Mouse (Mus musculus) MN1 (cell line): Measurements from ENCODE around the gene Rundc3a.
A peak's percentile ranks its signal among the peaks of the same experiment; 100 is the strongest.

Experiments used
- DNase-seq: peaks from one replicate; pipeline ENCODE4 v3.0.0-alpha.2; 2016; ENCODE audit warnings: low spot score

Rundc3a gene

DNA sequence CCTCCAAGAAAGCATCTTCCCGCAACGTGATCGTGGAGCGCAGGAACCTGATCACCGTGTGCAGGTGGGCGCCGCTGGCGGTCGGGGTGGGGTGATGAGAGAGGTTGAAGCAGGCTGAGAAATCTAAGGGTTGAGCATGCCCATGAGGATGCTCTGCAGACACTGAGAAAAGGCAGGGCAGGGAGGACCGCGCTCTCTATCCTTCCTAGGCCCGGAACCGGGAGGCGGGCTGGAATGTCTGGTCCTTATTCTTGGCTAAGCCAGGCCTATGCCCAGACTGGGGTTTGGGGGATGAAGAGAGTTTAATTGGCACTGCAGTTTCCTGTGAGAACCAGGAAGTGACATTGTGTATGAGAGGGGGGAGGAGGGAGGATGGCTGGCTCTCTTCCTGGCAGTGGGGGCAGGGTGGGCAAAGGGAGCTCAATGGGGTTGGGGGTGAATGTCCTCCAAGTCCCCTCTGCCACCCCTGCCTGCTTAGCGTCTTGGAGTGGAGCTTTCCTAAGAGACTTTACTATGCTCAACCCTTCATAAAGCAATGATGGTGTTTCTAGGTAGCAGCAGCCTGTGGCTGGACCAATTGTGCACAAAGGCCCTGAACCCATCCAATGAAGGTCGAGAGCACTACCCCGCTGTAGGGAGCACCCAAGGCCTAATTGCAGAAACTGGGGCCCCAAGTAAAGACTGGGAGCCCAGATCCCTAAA, 667 bp downstream of the Rundc3a start:
- peak; percentile 61 for DNase-seq

DNA sequence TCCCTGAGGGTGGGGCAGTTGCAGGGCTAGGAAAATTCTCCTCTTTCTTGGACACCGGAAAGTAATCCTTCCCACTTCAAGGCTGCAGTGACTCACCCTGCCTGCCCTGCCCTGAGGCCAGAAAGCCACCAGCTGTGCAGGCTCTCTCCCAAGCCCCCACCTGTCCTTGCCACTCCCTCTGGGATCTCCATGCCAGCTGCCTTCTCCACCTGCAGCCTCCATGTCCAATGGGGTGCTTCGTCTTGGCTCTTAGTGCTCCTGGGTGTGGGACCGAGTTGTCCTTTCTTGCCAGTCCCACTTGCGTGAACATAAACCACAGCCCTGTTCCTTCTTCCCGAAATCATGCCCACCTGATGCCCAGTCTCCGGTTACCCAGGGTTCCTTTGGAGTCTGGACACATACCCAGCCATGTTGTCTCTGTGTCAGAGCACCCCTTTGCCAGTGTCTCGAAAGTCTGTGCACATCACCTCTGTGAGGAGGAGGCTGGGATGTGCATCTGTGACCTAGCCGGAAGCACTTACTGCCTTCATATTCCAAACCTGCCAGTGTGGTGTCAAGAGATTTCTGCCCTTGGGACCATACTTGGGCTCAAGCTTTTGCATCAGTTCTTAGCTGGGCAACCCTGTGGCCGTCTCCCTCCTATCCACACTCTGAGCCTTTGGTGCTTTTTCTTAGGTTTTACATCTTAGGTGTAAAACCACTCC, 1.4 kb downstream of the Rundc3a start:
- peak; percentile 73 for DNase-seq

DNA sequence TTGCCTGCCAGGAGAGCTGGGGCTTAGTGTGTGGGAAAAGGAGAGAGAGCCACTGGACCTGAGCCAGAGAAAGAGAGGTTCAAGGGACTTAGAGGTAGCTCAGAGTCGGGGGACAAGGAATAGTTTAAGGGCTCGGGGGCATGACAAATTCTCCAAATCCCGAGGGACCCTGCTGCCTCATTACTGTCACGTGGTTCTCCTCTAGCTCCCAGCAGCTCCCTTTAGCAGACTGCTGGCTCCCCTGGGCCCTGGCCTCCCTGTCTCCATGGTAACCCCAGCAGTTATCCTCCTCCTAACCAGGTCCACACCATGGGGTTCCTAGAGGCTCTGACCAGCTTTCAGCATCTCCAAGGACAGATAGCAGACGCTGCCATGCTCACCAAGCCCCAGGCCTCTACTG, 2.0 kb downstream of the Rundc3a start:
- peak; percentile 89 for DNase-seq

DNA sequence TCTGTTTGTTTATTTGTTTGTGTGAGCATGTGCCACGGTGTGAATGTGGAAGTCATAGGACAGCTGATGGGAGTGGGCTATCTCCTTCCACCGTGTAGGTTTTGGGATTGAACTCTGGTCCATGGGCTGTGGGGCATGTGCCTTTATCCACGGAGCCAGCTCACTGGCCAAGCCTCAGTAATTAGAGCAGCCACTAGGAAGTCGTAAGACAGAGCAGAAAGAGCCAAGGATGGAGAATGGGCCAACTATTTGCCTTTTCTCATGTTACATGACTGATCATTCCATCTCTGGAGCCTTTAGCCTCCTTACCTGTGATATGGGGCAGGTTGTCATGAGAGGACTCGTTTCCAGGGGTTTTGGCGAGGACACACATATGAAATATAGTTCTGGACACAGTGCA, 3.1 kb downstream of the Rundc3a start:
- DNase-seq, result no peak

DNA sequence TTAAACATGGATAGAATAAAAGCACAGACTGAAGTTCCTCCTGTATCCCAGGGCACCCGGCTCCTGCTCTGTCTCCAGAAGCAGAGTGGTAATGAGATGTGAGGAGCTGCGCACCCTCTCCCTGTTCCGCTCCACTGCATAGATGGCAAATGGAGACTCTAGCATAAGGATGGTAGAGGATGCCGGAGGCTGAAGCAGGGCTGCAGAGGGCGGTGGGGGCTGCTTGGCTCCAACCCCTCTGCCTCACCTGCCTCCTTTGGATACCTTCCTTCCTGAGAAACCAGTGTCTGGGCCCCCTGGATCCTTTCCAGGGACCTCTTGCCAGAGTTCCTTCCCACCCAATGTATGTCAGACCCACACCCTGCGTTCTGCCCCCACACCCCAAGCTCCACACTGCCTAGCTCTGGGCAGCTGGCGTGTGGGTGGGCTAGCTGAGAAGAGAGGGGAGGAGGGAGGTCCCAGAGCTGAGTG, 3.5 kb downstream of the Rundc3a start:
- no peak for DNase-seq

DNA sequence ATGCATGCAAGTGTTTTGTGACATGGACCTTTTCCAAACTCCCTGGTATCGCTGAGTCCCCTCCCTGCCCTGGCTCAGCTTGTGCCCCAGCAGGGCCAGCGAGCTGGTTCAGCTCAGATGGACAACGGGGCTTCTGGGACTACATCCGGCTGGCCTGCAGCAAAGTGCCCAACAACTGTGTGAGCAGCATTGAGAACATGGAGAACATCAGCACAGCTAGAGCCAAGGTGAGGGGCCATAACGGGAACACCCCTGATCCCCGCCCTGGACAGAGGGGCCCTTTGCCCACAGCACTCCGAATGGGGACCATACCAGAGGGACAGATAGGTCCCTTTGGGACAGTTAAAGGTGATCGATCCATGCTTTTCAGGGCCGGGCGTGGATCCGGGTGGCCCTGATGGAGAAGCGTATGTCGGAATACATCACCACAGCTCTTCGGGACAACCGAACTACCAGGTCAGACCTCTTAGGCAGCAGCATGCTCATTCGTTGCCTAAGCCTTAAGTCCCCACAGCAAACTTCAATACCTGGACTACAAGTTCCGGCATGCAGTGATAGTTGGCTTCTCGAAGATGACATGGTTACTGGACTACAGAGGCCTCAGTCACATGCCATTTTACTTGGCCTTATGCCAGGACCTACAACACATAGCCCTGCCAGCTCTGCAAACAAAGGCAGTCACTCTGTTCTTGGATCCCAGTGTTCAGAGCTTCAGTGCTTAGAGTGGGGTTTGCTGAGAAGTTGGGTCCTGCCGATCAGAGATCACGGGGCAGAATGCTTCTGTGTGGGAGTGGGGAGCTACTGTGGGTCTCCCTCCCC, 5.0 kb downstream of the Rundc3a start:
- DNase-seq, result peak; percentile 80

DNA sequence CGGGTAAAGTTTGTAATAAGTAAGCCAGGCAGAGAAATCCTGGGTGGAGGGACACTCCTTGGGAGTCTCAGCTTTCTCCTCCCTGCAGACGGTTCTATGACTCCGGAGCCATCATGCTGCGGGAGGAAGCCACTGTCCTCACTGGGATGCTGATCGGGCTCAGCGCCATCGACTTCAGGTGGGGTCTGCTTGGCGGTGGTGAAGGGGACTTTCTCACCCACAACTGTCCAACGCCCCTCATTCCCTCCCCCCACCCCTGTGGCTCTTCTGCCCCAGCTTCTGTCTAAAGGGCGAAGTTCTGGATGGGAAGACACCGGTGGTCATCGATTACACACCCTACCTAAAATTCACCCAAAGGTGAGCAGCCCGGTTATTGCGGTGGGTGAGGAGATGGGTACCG, 5.9 kb downstream of the Rundc3a start:
- DNase-seq, result no peak

DNA sequence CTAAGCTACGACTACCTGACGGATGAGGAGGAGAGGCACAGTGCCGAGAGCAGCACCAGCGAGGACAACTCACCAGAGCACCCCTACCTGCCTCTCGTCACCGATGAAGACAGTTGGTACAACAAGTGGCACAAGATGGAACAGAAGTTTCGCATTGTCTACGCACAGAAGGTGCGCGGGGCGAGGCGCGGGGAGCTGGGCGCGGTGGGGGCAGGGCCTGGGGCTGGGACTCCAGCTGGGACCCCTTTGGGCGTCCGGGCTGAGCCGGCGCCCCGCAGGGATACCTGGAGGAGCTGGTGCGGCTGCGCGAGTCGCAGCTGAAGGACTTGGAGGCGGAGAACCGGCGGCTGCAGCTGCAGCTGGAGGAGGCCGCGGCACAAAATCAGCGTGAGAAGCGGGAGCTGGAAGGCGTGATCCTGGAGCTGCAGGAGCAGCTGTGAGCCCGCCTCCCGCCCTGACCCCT, 6.4 kb downstream of the Rundc3a start:
- no peak for DNase-seq

DNA sequence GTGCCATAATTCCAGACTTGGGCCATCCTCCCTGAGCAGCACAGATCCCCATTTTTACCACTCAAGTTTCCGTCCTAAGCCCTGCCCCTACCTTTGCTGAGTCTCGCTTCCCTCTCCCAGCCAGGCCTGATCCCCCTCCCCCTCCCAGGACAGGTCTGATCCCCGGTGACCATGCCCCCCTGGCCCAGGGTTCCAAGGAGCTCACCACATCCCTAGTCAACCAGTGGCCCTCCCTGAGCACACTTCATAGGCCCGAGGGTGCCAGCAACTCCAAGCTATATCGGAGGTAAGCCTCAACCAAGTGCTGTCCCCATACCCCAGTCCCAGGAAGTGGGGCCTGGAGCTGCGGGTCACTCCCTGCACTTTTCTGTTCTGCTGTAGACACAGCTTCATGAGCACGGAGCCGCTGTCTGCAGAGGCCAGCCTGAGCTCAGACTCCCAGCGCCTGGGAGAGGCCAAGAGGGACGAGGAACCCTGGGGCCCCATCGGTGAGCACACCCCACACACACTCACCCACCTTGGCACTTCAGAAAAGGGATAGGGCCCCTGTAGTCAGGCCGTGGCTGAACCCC, 7.4 kb downstream of the Rundc3a start:
- DNase-seq, result no peak

DNA sequence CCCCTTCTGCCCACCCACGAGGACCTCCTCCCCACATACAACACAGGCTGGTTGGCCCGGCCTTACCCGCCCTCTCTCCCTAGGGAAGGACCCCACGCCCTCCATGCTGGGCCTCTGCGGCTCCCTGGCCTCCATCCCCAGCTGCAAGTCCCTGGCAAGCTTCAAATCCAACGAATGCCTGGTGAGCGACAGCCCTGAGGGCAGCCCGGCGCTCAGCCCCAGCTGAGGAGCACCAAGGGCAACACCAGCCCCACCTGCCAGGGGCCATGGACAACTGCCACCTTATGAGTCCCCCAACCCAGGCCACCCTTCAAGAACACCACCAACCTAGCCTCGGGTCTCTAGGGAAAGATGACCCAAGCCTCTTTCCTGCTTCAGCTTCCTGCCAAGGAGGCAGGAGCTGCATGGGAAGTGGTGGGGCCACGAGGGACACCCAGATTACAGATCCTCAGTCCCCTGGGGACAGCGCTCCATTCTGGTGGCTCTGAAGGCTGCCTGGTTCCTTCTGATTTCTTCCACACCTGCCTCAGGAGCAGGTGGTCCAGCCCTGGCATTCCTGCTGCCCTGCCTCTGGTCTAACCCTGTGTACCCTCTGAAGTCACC, 8.8 kb downstream of the Rundc3a start:
- peak; percentile 54 for DNase-seq

DNA sequence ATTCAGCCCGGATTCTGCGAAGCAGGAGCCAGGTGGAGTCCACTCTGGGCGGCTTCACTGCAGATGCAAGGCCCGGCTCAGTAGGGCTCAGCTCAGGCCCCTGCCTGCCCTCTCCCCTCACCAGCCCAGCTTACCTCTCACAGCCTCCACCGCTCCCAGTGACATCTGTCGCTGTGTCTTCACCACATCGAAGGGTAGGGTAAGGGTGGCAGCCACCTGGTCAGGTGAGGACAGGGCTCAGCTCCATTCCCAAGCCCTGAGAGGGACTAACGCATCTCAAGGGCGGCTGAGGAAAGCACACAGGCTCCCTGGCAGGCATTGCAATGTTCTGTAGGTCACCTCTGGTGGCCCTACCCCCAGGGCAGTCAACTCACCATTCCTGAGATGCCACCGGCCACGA, 10.5 kb downstream of the Rundc3a start:
- DNase-seq, result no peak

DNA sequence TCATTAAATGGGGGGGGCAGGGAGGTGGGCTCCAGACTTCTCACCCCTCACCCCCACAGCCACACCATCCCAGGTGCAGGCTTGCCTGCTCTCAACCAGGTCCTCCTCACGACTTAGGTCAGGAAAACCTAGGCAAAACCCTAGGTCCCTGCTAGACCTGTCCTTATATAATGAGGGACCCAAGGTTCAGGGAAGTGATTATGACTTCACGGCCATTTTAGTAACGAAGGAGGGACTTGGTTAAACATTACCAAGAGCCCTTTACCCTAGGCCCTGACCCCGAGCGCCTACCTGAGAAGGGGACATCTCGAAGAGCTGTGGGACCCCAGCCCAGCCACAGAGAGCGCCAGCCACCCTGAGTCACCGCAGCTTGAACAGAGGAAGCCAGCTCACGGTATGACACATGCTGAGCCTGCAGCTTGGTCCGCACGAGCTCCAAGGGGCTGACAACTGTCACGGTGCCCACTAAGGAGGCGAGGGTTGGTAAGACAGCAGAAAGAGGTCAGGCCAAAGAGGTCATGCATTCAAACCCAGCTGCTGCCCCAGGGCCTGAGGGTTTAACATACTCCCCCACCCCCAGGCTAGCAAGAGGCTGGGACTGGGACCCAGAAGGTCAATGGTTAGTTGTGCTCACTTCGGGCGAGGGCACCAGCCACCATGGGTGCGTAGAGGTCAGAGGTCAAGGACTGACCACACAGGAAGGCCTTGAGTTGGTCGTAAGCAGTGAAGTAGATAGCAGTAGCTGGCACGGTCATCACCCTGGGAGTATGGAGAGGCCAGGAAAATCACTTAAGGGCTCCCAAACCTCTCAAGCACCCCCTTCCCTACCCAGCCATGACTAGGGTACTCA, 11.2 kb downstream of the Rundc3a start:
- no peak for DNase-seq

DNA sequence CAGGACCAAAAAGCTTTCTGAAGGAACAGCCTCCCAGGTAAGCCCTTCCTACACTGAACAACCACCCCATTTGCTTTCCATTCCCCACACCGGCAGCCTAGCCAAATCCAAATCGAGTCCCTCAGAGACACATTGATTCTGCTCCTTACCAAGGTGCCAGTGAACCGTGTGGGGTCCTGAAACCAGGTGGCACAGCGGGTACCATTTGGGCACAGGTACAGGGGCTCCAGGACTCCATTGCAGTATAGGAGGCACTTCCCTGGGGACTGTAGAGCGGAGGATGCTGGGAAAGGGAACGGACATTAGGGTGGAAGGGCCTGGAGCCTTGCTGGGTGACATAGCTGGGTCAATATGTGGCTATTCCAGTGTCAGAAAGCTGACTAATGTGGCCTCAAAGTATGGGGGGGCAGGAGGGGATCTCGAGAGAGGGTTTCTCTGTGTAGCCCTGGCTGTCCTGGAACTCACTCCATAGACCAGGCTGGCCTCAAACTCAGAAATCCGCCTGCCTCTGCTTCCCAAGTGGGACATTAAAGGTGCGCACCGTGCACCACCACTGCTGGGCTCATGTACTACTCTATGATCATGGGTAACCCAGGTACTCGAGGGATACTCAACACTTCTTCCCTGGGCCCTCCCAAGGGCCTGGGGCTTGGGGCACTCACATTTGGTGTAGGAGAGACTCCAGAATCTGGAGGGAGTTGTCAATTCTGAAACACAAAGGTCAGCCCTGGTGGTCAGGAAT, 12.5 kb downstream of the Rundc3a start:
- no peak for DNase-seq

DNA sequence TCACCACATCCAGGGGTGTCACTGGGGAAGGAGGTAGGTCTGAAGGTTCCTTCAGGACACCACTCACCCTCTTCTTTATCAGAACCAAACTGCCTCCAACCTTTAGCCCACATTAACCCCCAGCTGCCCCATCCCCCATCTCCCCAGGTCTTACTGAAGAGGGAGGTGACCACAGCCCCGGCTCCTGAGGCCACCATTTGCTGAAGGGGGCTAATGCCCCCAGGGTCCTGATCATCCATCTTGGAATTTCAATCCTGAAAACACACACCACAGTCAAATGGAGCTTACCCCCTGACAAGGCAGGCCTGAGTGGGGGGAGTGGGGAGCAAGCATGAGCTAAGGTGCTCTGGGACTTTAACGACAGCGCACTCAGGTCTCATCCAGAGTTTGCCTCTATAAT, 13.2 kb downstream of the Rundc3a start:
- DNase-seq, result no peak

DNA sequence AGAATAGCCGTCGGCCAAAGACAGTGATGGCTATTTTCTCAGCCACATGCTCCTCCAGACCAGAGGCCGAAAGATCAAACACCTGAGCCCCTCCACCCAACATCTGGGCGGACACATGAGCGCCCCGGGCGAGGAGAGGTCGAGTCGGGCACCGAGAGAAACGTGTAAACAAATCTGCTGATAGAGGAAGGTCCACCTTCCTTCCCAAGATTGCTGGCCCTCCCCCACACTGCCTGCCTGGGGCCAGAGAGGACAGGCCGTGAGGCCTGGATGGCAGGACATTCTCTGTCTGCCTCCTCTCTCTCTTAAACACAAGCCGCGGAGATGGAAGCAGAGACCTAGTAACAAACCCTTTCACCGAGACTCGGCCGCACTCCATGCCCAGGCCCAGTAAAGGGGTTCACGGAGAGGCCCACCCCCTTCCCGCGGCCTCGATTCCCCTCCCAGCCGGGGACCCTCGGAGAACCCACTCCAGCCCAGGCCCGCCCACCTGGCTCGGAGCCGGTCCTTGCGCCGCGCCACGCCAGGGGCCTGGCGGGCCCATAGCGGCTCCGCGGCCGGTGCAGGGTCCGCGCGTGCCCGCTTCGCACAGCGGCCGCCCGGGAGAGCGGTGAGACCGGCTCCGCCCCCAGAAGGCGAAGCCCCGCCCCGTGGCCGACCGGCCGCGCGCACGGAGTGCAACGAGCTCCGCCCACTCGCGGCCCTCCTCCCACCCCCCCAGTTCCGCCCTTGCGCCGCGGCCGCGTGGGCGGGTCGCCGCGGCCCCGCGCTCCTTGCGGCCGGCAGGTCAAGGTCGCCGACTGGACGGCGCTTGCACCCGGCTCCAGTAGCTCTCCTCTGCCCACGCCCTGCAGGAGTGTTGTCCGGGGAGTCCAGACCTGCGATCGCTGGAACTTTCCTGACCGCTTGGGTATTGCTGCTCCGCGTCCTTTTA, 14.0 kb downstream of the Rundc3a start:
- DNase-seq, result peak; percentile 93

DNA sequence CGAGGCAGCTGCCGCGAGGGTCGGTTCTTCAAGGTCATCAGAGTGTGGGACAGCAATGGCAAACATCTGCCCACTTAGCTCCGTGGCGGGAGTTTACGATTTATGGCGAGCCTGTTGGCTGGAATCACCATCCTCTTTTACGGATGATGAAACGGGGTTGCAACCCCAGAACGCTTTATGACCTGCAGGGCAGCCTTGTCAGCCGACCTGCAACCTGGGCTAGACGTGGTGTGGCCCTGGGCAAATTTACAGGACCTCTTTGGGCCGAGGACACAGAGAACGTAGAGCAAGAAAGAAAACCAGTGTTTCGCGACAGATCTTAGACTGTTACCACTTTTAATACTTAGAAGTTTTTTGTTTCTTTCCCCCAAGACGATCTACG, 14.6 kb downstream of the Rundc3a start, which contains the start of gene Slc25a39:
Gene Slc25a39, minus strand, starts transcription at position 113 of the 382 bp plus-strand sequence.
- DNase-seq, result peak; percentile 79

DNA sequence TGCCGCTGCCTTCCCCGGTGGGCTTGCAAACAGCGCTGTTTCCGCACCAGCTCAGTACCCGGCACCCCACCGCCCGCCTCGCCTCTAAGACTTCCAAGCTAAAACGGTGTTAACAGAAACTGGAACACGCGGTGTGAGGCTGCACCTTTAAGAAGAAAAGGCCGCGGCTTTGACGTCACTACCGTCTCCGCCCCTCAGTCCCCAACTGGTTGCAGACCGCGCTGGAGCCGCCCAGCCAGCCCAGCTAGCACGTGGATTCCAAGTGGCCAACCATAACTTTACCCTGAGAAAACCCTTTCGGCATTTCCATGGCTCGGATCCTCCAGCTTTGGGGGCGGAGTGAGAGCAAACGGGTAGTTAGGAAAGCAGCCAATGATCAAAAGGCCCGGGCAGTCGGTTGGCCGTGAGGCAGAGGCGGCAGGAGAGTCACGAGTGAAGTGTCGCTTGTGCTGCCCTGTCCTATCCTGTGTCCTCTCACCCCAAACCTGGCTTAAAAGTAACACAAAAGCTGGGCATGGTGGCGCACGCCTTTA, 15.2 kb downstream of the Rundc3a start:
- peak; percentile 97 for DNase-seq

DNA sequence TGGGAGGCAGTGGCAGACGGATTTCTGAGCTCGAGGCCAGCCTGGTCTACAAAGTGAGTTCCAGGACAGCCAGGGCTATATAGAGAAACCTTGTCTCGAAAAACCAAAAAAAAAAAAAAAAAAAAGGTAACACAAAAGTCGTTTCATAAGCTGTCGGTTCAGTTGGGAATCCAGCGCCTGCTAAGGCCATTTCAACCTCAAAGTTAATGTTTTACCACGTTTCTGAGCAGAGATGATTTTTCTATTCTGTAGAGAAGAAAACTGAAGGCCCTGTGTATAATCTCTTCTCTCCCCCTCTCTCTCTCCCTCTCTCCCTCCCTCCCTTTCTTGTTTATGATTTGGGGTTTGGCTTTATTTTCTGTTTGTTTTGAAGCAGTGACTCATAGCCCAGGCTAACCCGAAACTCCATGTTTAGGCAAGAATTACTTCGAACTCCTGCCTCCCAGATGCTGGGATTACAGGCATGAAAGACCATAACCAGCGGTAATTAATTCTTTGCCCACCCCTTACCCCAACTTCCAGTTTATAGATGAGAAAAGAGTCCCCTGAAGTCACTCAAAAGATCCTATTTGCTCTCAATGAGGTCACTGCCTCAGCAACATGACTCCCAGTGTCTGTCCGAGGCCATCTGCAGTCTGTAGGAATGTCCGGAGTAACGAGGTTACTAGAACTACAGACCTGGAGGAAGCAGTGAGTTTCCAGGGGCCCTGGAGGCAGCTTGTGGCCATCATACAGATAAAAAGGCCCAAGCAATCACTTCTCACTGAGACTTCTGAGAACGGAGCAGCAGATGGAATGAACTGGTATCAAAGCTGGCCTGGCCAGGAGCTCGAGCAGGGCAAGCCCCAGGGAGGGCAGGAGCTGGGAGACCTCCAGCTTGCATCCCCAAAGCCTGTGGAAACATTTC, 15.9 kb downstream of the Rundc3a start:
- peak; percentile 58 for DNase-seq
